Mouse (Mus musculus) T-helper 1 cell (primary cell): Measurements from ENCODE around the gene Slc2a12.

ENCODE experiments used
- in situ Hi-C: fragments of 300-600 bp; cut with MboI, MseI; formaldehyde crosslinking; loops from one replicate; pipeline ENCODE4 v1.15.1; 2025; ENCODE audit warnings: high pct_unique_total_duplicates

The Slc2a12 gene

DNA sequence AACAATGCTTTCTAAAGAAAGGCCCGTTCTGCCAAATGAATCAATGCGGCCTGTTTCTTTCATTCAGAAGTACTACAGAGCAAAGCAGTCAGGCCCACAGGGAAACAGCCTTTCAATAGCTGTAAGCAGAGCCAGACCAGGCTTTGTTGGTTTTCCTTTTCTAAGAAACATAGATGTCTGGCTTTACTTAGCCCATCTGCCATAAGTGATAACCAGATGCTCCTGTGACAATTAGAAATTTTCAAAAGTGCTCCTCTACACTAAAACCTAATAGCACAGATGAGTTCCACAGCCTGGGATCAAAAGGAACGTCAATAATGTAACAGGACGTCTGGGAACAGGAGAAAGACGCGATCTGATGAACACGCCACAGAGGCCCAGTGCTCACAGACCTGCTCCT, 81.5 kb downstream of the Slc2a12 start:
- in situ Hi-C loops = no loop called here

DNA sequence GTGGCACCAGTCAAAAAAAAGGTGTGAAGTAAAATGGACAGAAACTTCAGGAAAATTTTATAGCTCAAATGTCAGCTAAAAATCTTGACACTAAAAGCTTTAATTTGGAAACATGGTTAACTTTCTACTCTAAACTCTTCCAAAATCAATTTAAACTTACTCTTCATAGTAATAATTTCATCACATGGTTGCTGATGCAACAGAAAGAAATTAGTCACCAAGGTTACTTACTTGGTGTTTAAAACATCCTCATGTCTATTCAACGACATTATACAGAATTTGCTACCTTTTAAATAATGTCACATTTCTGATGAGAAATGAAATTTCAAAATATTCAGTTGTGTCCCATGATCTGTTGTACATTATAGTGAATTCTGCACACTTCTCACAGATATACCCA, 83.4 kb downstream of the Slc2a12 start:
- in situ Hi-C loops = no loop called here

GRCm38 (mm10) chr10:22730266-22730991, 85.6 kb downstream of the Slc2a12 start:
- in situ Hi-C loops = no loop called here

DNA sequence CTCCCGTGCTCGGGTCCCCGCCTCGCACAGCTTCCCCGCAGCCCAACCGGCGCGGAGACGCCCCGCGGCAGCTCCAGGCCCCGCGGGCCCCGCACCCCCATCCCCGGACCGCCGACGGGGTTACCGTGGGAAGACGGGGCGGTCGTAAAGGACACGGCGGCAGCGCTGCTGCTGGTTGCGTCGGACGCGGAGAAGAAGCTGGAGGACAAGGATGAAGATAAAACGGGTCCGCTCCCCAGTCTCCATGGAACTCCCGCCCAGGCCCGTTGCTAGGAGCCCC, 86.1 kb downstream of the Slc2a12 start:
- in situ Hi-C loops = no loop called here

DNA sequence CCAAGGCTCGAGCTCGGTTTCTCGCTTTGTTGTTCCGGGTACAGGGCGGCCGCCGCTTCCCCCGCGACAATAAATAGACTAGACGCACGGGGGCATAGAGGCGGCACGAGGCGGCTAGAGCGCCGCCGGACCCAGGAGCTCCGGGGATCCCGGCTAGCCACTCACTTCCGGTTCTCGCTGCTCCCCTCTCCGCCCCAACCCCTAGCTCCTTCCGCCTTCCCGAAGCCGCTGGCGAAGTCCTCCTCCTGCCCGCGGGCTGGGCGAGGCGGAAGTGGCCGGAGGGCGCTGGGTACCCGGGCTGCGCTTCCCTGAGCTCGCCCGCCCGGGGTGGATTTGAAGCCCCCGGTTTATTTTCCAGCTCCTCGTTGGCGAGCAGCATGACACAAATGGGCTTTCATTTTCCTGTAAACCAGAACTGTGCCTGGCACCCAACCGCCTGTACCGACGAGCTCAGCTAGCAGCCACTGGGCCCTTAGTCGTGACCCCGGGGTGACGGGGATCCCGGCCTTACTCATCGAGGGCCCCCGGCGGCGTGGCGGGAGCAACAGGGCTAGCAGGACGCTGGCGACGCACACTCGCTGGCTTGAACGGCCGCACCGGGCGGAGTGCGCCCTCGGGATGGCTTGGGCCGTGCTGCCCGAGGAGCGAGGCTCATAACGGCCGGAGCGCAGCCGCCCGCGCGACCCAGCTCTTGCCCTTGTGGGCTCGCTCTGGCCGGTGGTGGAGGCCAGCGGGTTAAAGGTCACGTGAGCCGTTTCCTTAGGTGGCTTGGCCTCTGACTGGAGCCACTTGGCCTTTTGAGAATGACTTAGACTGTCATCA, 86.7 kb downstream of the Slc2a12 start, which contains the start of gene Tbpl1:
Gene Tbpl1, minus strand, starts transcription at position 667 of the 822 bp plus-strand sequence.
- in situ Hi-C loops = no loop called here

GRCm38 (mm10) chr10:22732181-22732580, 87.4 kb downstream of the Slc2a12 start:
- in situ Hi-C loops = no loop called here

GRCm38 (mm10) chr10:22745922-22746321, 101.1 kb downstream of the Slc2a12 start:
- in situ Hi-C loops = no loop called here

GRCm38 (mm10) chr10:22746334-22747322, 101.8 kb downstream of the Slc2a12 start:
- in situ Hi-C loops = no loop called here

GRCm38 (mm10) chr10:22751175-22751682, 106.4 kb downstream of the Slc2a12 start:
- in situ Hi-C loops = no loop called here
